Mouse (Mus musculus) brain, embryonic 14.5 days (tissue): ENCODE measurements around the gene Phf19. TPM values are rescaled to one million over a fixed set of nuclear protein-coding genes. Genes with fewer than 3 reads are reported as not detected.

Source experiments
- DNase-seq: peaks from one replicate; pipeline ENCODE4 v3.0.0-alpha.2; 2011; ENCODE audit warnings: low read depth
- CTCF ChIP-seq: fragments of 200-500 bp; IDR thresholded peaks from 2 replicates; pipeline ENCODE4 v1.5.1; 2012; ENCODE audit warnings: inconsistent platforms, mild to moderate bottlenecking, moderate library complexity, borderline replicate concordance; ENCODE audit not compliant: insufficient read depth, insufficient read length; ENCODE audit errors: extremely low read depth
- POLR2A ChIP-seq: fragments of 200-500 bp; IDR thresholded peaks from 2 replicates; pipeline ENCODE4 v1.6.1; 2012; ENCODE audit warnings: mild to moderate bottlenecking, inconsistent platforms, borderline replicate concordance; ENCODE audit not compliant: poor library complexity, insufficient read depth, insufficient read length, severe bottlenecking; ENCODE audit errors: extremely low read depth
- polyA plus RNA-seq: library from polyadenylated mRNA; depleted of rRNA; stranded (reverse); fragments of >200 nt; gene quantifications from 2 replicates; pipeline ENCODE4 v1.2.3, GENCODE M21; 2012

Gene Phf19
- polyA plus RNA-seq, 1 experiment = 3.6 TPM

DNA sequence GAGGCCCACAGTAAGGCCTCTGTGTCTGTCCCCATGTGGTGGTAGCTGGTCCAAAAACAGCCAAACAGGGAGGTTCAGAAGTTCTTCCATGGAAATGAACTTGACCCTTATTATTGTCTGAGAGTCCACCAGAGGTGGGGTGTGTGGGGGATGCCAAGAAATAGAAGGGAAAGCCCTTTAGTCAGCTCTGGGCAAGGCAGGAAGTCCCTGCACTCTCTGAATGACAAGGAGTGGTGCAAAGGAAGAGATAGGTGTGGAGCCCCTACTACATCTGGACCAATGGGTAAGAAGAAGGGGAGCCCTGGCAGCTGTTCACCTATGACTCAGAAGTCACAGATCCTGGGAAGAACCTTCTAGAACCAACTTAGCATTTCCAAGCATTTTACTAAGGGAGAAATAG lies 40.5 kb upstream of the Phf19 start:
- TF ChIP-seq CTCF (no peak), POLR2A (no peak)
- DNase-seq = no peak

DNA sequence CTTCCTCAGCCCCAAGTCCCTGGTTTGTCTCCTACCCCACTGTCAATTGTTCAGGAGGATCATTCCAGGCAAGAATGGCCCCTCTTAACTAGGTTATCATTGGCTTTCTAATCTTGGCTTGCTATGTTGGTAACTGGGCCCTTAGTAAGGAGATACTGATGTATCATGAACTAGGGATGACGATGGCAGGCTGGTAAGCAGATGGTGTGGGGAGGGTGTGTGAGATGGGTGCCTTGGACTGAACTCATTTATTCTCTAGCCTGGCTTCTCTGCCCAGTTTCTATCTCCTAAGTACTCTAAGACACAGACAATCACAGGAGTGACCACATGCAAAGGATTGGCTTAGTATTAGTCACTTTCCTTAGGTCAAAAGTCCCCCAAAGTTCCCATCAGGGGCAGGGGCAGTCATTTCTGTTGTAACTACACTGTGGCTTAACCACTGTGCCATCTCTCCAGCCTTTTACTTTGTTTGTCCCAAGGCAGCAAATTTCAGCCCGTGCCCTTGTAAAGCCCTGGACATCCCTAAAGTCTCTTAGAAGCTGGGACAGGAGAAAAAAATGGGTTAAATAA lies 39.8 kb upstream of the Phf19 start:
- DNase-seq = no peak
- no peak for TF ChIP-seq CTCF
- TF ChIP-seq POLR2A = no peak

DNA sequence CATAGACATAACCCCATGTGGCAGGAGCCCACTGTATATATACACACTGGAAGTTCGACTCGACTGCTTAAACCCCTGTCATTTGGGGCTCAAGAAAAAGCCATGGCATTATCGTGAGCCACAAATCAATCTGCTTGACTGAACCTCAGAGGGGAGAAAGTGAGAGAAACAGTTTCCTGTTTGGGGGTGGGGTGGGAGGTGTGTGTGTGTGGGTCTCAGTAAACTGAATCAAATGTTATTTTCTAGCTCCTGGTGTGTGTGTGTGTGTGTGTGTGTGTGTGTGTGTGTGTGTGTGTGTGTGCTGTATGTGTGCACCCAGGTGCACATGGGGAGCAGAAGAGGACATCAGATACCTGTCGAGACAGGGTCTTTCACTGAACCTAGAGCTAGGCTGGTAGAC lies 39.2 kb upstream of the Phf19 start:
- TF ChIP-seq CTCF (no peak), POLR2A (no peak)
- no peak for DNase-seq

DNA sequence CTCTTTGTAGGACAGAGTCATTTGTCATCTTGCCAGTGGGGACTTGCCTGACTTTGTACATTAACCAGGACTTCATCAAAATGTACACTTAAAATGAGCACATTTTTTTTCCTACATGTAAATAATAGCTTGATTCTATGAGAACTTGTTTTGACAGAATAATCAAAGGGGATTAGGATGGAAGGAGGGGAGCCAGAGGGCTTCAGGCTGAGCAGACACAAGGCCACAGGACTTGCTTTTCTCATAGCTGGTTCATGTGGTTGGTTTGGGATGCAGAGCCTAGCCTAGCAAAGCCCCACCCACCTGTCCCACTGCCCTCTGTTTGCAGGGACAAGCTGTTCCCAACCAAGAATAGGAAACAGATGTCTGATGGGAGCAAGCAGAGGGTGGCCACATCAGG lies 37.6 kb upstream of the Phf19 start:
- TF ChIP-seq POLR2A = no peak
- DNase-seq = no peak

DNA sequence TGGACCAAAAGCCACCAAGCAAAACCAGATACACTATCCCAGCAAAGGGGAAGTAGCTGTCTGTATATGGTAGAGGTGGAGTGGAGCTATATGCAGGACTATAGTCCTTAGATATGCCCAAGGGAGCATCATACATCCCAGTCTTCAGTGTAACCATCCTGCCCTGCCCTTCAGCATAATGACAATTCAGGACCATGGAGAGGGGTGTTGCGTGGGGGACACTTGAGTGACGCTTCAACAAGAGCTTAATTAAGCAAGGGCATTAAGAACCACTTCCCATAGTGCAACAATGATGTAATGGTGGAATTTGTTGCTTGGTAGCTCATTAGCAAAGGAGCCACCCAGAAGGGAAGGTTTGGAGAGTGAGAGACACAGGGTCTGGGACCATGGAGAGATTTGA lies 34.8 kb upstream of the Phf19 start:
- no peak for DNase-seq

DNA sequence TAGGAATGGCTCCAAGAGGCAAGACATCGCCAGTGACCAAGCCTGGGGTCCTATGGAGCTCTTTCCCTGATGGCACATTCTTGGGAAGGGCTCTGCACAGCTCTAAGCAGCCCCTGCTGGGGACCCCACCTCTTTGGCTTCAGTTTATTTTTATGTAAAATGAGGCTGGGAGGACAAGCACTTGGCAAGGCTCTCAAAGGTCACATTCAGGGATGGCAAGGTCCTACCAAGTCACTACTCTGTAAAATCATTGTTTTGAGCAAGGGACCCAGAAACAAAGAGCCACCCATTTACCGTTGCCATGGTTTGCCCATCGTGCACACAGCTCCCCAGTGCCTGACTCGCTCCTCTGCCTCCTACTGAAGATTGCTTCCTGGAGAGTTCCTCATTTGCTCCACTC lies 32.2 kb upstream of the Phf19 start:
- TF ChIP-seq POLR2A = no peak
- no peak for TF ChIP-seq CTCF

More for the DNA sequence above, 34.8 kb upstream of the Phf19 start:
- no peak for TF ChIP-seq POLR2A
- no peak for TF ChIP-seq CTCF

DNA sequence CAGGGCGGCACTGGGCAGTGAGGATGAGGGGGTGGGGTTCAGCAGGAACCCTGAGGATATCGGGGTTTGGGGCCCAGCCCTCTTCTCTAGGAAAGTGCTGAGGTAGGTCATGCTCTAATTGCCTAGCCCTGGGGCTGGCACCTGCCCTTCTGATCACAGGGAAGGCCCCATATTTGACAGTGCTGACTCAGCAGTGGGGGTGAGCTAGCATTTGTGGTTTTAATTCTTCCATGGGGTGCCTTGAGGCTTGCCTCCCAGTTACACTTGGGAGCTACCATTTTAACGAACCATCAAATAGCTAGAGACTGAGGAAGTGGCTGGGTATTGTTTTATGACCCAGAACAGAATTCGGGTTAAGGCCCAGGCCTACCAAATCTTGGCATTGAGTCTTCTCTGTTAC lies 31.8 kb upstream of the Phf19 start:
- TF ChIP-seq POLR2A (no peak), CTCF (no peak)
- no peak for DNase-seq

More for the DNA sequence above, 32.2 kb upstream of the Phf19 start:
- no peak for DNase-seq

DNA sequence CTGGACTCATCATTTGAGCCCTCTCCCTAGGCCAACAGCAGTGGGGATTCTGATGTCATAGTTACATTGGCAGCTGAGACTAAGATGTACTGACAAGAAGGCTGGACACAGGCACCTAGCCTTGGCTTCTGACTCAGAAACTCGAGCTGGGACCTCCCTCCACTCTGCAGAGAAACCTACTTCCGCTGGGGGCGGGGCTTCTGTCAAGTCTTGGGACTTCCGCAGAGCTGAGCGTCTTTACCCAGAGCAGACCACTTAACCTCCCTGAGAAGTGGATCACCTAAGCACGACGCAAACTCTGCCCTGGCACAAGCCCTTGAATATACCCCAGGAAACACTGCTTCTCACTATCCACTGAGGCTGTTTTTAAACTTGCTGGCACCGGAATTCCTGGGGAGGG lies 30.9 kb upstream of the Phf19 start:
- DNase-seq = no peak
- TF ChIP-seq CTCF (no peak), POLR2A (no peak)

DNA sequence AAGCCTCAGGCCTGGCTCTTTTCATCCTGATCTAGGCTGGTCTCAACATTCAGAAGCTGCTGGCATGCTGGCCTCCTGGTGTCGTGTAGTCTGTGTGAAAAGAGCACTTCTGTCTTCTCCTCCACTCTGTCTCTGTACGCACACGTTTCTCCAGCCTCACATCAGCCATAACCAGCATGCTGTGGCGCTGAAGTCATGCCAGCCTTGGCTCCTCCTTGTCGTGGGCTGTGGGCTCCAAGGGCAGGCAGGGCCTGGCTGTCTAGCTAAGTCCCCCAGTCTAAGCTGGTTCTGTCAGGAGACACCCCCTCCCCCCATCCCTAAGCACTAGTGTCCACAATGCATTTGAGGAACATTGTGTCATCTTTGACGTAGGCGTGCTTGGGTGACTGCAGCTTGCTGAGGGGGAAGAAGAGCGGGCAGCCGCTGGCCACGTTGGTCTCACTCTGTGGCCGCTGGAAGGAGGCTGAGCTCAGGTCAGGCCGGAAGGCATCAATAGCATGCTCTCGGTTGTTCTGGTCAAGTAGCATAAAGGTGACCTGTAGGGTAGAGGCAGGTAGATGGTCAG lies 29.8 kb upstream of the Phf19 start:
- no peak for DNase-seq

DNA sequence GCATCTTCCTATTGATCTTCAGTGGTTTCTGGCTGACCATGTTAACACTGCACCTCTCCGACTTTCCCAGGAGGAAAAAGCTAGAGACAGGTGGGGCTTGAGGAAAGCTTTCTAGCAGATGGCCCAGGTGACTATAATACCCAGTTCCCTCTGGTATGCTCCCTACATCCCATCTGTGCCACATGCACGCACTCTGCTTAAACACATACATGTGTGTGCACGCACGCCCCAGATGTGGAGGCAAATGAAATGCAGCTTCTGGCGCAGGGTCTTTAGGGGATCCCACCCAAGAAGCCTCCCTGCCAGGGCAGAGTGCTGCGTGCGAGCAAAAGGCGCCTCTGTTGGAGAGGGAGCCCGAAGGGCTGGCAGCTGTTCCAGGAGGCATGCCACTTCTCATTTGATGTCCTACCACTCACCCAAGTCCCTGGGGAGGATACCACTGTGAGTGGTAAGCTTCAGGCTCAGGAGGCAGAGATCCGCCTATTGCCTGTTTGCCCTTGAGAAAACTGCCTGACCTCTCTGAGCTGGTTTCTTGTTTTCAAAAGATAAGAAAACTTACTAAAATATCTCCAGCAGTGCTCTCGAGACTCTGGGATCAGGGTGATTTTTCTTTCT lies 27.3 kb upstream of the Phf19 start:
- TF ChIP-seq POLR2A (no peak), CTCF (no peak)
- no peak for DNase-seq

More for the DNA sequence above, 29.8 kb upstream of the Phf19 start:
- TF ChIP-seq POLR2A = no peak
- no peak for TF ChIP-seq CTCF

DNA sequence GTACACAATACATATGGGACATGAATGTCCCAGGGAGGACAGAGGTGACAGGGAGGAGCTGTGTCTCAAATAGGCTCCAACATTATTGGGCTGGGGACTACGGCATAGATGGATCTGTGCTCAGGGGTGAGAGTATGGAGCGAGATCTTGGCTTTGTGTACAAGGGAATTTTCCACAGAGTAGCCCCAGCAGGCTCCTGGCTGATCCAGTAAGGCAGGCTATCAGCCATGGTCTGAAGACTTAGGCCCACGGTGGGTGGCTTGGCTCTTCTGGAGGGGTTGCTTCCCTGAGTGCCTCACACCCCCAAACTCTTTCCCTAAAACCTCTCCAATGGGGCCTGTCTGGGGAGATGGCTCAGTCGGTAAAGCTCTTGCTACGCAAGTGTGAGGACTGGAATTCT lies 26.4 kb upstream of the Phf19 start:
- TF ChIP-seq POLR2A (no peak), CTCF (no peak)

DNA sequence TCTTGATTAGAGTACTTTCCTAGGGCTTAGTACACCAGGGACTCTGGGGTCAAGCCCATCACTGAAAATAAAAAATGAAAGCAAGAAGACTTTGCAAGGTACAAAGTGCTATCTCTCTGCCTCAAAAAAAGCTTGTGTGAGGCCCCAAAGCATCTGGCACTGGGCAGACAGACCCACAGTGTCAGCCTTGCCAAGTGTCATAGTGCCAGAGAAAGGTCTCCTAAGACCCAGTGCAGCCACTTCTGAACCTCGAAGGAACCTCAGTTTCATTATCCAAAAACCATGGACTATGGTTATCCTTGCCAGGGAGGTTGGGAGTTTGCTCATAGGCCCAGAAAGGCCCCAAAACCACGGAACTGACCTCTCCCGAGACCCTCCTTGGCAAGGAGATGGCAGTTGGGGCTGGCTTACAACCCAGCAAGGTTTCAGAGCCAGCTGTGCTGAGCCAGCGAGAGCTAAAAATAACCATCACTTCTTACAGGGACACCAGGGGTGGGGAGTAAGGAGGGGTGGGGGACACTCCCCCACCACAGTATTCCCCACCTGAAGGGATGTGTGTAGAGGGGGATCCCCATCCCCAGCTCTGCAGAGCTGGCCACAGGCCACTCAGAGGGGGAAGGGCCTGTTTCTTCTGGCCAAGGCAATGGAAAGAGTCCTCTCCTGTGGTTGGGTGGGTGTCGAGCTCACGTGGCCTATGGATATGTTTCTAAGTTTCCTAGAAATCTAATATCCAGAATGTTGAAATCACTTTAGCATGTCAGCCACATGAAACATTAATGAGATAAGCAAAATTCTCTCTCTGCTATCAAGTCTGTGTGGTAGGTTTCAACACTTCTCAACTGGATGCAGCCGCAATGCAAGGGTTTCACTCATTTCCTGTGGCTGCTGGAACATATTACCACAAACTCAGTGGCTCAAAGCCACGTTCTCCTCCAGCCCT lies 24.7 kb upstream of the Phf19 start:
- no peak for TF ChIP-seq POLR2A
- TF ChIP-seq CTCF = no peak
- DNase-seq = no peak

More for the DNA sequence above, 26.4 kb upstream of the Phf19 start:
- no peak for DNase-seq

DNA sequence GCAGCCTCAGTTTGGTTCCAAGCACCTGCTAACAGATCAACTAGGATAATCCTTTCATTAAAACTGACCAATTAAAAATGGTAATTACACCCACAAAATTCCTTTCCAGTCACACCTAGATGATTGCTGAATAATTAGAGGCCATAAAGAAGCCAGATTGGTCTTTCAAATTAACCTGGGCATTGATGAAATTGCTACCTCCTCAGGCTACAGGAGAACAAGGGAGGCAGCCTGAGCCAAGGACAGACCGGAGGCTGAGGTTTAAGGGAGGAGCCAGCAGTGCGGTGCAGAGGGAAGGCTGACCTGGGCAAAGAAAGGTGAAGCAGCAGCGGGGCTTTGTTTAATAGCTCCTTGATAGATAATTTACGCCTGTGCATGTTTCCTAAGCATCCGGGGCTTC lies 23.6 kb upstream of the Phf19 start:
- no peak for TF ChIP-seq POLR2A
- no peak for TF ChIP-seq CTCF

More for the DNA sequence above, 23.6 kb upstream of the Phf19 start:
- no peak for DNase-seq
